Mouse (Mus musculus): ENCODE data around the gene Diras1. TPM values are rescaled to one million over a fixed set of nuclear protein-coding genes. Genes with fewer than 3 reads are reported as not detected.
A peak's percentile ranks its signal among the peaks of the same experiment; 100 is the strongest.

Gene Diras1
- polyA plus RNA-seq, 1 experiment from 2014 or later: 0.40 TPM

DNA sequence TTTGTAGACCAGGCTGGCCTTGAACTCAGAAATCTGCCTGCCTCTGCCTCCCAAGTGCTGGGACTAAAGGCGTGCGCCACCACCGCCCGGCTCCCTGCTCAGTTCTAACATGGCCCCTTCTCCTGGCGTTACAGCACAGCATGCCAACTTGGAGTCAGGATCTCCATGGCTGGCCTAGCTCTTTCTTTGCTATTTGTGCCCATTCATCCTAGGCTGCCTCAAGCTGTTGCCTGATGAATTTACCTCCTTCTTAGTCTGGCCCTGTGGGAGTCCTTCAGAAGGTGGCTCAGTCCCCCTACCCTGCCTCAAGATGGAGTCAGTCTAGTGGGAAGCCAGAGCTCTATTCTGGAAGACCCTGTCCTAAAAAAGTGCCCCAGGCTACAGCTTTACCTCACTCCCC, 1.4 kb upstream of the Diras1 start:
- Histone ChIP-seq H3K36me3 (ENCODE audit: control insufficient read depth, insufficient read depth, low read length) (0 out of 2 replicates have a peak, but pooled peaks cover 3% of the 10 kb centered on the region), H3K4me3 (ENCODE audit: low read depth, low read length) (no peak overlapping the region), H3K9me3 (ENCODE audit: control insufficient read depth, low read length) (no peaks in the 10 kb centered on the region), H3K27me3 (ENCODE audit: control insufficient read depth, insufficient read depth, low read length) (0 out of 2 replicates have a peak, but pooled peaks cover 3% of the 10 kb centered on the region), H3K4me1 (replicated peaks; ENCODE audit: control insufficient read depth, insufficient read depth) (no peaks in the 10 kb centered on the region), H3K9ac (ENCODE audit: low read length) (no peak overlapping the region), H3K27ac (replicated peaks) (no peak overlapping the region), H3K4me2 (replicated peaks; ENCODE audit: low read depth) (no peak overlapping the region)
- ATAC-seq (ENCODE audit: low FRiP score, low TSS enrichment) (no peak), DNase-seq (ENCODE audit: low spot score) (no peak)
- 91% methylated on average over 5 of the region's 5 CpGs for WGBS
- TF ChIP-seq EP300 (optimal IDR thresholded peaks at IDR 0.05) (no peak), CTCF (IDR thresholded peaks at IDR 0.05; ENCODE audit: low read depth) (no peak)

DNA sequence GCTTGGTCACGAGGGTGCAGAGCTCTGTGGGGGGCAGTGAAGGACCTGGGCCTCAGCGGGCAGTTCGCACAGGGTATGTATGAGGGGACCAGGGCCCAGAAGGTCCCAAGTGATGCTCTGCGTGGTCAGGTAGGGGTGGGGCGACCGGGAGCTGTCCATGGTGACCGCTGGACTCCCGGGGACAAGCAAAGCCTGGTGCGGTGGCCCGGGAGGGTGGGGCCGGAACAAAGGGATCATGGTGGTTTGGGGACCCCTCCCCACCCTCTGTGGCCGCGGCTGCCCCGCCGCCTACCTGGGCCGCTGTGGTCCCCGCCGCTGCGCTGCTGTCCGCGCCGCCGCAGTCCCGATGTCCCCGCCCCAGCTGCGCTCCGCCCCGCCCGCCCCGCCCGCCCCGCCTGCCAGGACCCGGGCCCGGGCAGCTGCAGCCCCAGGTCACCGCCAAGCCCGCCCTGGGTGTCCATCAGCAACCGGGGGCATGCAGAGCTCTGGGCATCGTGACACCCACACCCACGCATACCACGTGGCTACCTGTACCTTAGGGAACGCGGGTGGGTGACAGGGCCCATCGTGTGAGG, 328 bp downstream of the Diras1 start:
- DNase-seq (ENCODE audit: low spot score): peak; percentile 44
- Histone ChIP-seq H3K4me2 (replicated peaks; ENCODE audit: low read depth) (peak overlapping the region; percentile 41), H3K27me3 (ENCODE audit: control insufficient read depth, insufficient read depth, low read length) (0 out of 2 replicates have a peak, but pooled peaks cover 3% of the 10 kb centered on the region), H3K27ac (replicated peaks) (no peak overlapping the region), H3K4me1 (replicated peaks; ENCODE audit: control insufficient read depth, insufficient read depth) (no peaks in the 10 kb centered on the region), H3K36me3 (ENCODE audit: control insufficient read depth, insufficient read depth, low read length) (no peaks in the 10 kb centered on the region), H3K9ac (ENCODE audit: low read length) (no peak overlapping the region), H3K9me3 (ENCODE audit: control insufficient read depth, low read length) (no peaks in the 10 kb centered on the region), H3K4me3 (ENCODE audit: low read depth, low read length) (peak overlapping the region; percentile 17)
- ATAC-seq (ENCODE audit: low FRiP score, low TSS enrichment): peak; percentile 39; the same call in 1 of the 2 replicates
- no peak for TF ChIP-seq CTCF (IDR thresholded peaks at IDR 0.05; ENCODE audit: low read depth)
- TF ChIP-seq EP300 (optimal IDR thresholded peaks at IDR 0.05): no peak
- WGBS: 2% methylated on average over 29 of the region's 43 CpGs

DNA sequence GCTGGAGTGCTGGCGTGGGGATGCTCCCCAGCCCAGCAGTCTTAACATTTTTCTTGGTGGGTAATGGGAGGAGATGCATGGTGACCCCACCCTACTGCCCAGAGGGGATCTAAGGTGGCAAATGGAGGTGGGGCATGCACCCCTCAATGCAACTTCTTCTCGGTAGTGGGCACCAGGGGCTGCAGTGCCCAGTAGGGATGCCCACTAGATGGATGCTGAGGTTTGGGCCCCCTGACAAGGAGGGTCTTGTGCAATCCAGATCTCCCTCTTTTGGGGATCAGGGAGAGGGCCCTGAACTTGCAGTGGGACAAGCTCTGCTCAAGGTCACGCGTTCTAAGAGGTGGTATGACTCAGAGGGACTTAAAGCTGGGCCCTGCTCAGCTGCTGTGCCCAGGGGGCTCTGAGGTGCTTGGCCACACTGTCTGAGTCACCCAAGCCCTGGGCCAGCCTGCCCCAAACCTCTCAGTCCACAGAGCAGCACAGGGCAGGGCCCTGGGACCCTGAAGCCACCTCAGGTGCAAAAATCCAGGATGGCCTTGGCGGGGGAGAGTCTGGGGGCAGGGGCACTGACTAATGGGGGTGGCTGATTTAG, 1.0 kb downstream of the Diras1 start:
- Histone ChIP-seq H3K27ac (replicated peaks) (no peak overlapping the region), H3K27me3 (ENCODE audit: control insufficient read depth, insufficient read depth, low read length) (0 out of 2 replicates have a peak, but pooled peaks cover 3% of the 10 kb centered on the region)
- 62% methylated on average over 5 of the region's 5 CpGs for WGBS

DNA sequence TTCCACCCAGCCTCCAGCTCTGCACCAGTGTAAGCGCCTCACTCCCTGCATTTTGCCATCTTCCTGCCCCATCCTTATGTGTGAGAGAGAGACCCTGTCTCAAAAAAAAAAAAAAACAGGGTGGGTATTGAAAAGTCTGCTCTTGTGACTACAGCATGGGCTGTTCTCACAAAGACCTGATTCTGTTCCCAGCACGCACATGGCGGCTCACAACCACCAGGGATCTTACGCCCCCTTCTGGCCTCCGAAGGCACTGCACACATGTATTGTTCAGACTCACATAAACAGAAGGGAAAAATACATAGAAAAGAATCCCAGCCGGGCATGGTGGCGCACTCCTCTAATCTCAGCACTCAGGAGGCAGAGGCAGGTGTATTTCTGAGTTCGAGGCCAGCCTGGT, 2.7 kb downstream of the Diras1 start:
- TF ChIP-seq EP300 (optimal IDR thresholded peaks at IDR 0.05) (no peak), CTCF (IDR thresholded peaks at IDR 0.05; ENCODE audit: low read depth) (peak; percentile 49)
- Histone ChIP-seq H3K9ac (ENCODE audit: low read length) (no peak overlapping the region), H3K27me3 (ENCODE audit: control insufficient read depth, insufficient read depth, low read length) (0 out of 2 replicates have a peak, but pooled peaks cover 3% of the 10 kb centered on the region), H3K9me3 (ENCODE audit: control insufficient read depth, low read length) (no peaks in the 10 kb centered on the region), H3K4me1 (replicated peaks; ENCODE audit: control insufficient read depth, insufficient read depth) (no peaks in the 10 kb centered on the region), H3K36me3 (ENCODE audit: control insufficient read depth, insufficient read depth, low read length) (no peaks in the 10 kb centered on the region), H3K27ac (replicated peaks) (no peak overlapping the region), H3K4me2 (replicated peaks; ENCODE audit: low read depth) (no peak overlapping the region), H3K4me3 (ENCODE audit: low read depth, low read length) (no peak overlapping the region)
- no peak for DNase-seq (ENCODE audit: low spot score)
- 68% methylated on average over 8 of the region's 8 CpGs for WGBS
- ATAC-seq (ENCODE audit: low FRiP score, low TSS enrichment): no peak

More for the DNA sequence above, 1.0 kb downstream of the Diras1 start:
- Histone ChIP-seq H3K36me3 (ENCODE audit: control insufficient read depth, insufficient read depth, low read length) (no peaks in the 10 kb centered on the region), H3K9me3 (ENCODE audit: control insufficient read depth, low read length) (no peaks in the 10 kb centered on the region), H3K4me3 (ENCODE audit: low read depth, low read length) (no peak overlapping the region), H3K9ac (ENCODE audit: low read length) (no peak overlapping the region), H3K4me1 (replicated peaks; ENCODE audit: control insufficient read depth, insufficient read depth) (no peaks in the 10 kb centered on the region), H3K4me2 (replicated peaks; ENCODE audit: low read depth) (no peak overlapping the region)
- DNase-seq (ENCODE audit: low spot score) (no peak), ATAC-seq (ENCODE audit: low FRiP score, low TSS enrichment) (no peak)
- TF ChIP-seq EP300 (optimal IDR thresholded peaks at IDR 0.05) (no peak), CTCF (IDR thresholded peaks at IDR 0.05; ENCODE audit: low read depth) (no peak)

DNA sequence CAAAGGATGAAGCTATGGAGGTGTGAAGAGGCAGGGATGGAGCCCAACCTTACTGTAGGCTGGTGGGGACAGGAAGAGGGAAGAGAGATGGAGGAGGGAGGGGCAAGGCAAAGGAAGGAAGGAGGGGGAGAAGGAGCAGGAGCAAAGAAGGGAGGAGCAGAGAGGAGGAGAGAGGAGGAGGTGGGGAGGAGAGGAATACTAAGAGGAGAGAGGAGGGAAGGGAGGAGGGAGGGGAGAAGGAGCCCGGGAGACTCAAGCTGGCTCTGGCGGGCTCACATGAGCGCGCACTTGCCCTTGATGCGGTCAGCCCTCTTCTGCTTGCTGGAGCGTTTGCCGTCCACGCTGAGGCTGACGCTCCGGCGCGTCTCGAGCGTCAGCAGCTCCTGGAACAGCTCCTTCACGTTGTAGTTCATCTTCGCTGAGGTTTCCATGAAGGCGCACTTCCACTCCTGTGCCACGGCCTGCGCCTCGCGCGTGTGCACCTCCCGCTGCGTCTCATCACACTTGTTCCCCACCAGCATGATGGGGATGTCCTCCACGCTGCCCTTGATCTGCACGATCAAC, 3.8 kb downstream of the Diras1 start:
- DNase-seq (ENCODE audit: low spot score) (no peak), ATAC-seq (ENCODE audit: low FRiP score, low TSS enrichment) (no peak)
- Histone ChIP-seq H3K9ac (ENCODE audit: low read length) (no peak overlapping the region), H3K4me1 (replicated peaks; ENCODE audit: control insufficient read depth, insufficient read depth) (no peaks in the 10 kb centered on the region), H3K9me3 (ENCODE audit: control insufficient read depth, low read length) (no peaks in the 10 kb centered on the region), H3K4me2 (replicated peaks; ENCODE audit: low read depth) (no peak overlapping the region), H3K36me3 (ENCODE audit: control insufficient read depth, insufficient read depth, low read length) (no peaks in the 10 kb centered on the region), H3K27ac (replicated peaks) (no peak overlapping the region), H3K4me3 (ENCODE audit: low read depth, low read length) (no peak overlapping the region), H3K27me3 (ENCODE audit: control insufficient read depth, insufficient read depth, low read length) (0 out of 2 replicates have a peak, but pooled peaks cover 3% of the 10 kb centered on the region)
- TF ChIP-seq CTCF (IDR thresholded peaks at IDR 0.05; ENCODE audit: low read depth) (no peak), EP300 (optimal IDR thresholded peaks at IDR 0.05) (no peak)
- 13% methylated on average over 26 of the region's 26 CpGs for WGBS

DNA sequence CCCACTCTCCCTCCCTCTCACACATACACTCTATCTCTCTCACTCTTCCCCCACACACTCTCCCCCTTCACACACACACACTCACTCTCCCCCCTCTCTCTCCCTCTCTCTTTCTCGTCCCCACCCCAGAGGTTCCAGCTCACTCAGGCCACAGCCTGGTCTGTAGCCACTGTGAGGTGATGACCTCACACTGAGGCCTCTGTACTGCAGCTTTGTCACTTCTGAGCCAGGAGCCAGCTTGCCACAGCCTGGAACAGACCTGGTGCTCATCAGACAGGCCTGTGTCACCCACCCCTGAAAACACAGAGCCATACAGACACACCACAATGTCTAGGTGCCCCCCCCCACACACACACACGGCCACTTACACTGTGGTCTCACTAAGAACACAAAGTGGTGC, 5.3 kb downstream of the Diras1 start:
- no peak overlapping the region for H3K27ac ChIP-seq (replicated peaks)
- H3K4me1 ChIP-seq (replicated peaks; ENCODE audit: control insufficient read depth, insufficient read depth): no peaks in the 10 kb centered on the region
- no peaks in the 10 kb centered on the region for H3K9me3 ChIP-seq (ENCODE audit: control insufficient read depth, low read length)
- H3K9ac ChIP-seq (ENCODE audit: low read length): no peak overlapping the region
- no peak overlapping the region for H3K4me2 ChIP-seq (replicated peaks; ENCODE audit: low read depth)
- ATAC-seq (ENCODE audit: low FRiP score, low TSS enrichment): no peak
- 73% methylated on average over 2 of the region's 2 CpGs for WGBS
- no peaks in the 10 kb centered on the region for H3K36me3 ChIP-seq (ENCODE audit: control insufficient read depth, insufficient read depth, low read length)
- H3K4me3 ChIP-seq (ENCODE audit: low read depth, low read length): no peak overlapping the region
- TF ChIP-seq CTCF (IDR thresholded peaks at IDR 0.05; ENCODE audit: low read depth): no peak
- TF ChIP-seq EP300 (optimal IDR thresholded peaks at IDR 0.05): no peak
- no peak for DNase-seq (ENCODE audit: low spot score)
- 0 out of 2 replicates have a peak, but pooled peaks cover 3% of the 10 kb centered on the region for H3K27me3 ChIP-seq (ENCODE audit: control insufficient read depth, insufficient read depth, low read length)
